Mouse (Mus musculus) CD4-positive helper T cell, adult 2 months (primary cell): Measurements from ENCODE around the gene Copa.

Source experiments
- DNase-seq: peaks from one replicate; pipeline ENCODE4 v3.0.0-alpha.2; 2012; ENCODE audit warnings: low read depth, missing footprints, low spot score

The Copa gene

GRCm38 (mm10) chr1:172082899-172083445 lies 643 bp downstream of the Copa start:
- no peak for DNase-seq

- no peak for DNase-seq
Observed at GRCm38 (mm10) chr1:172093522-172093921, 11.2 kb downstream of the Copa start.

- DNase-seq, result no peak
Observed at GRCm38 (mm10) chr1:172094295-172094694, 12.0 kb downstream of the Copa start.

- DNase-seq, result no peak
Observed at GRCm38 (mm10) chr1:172095202-172095601, 12.9 kb downstream of the Copa start.

- DNase-seq, result no peak
Observed at GRCm38 (mm10) chr1:172099325-172100033, 17.1 kb downstream of the Copa start.

GRCm38 (mm10) chr1:172103619-172104018 lies 21.3 kb downstream of the Copa start:
- DNase-seq, result no peak

- DNase-seq, result no peak
Observed at GRCm38 (mm10) chr1:172105101-172105500, 22.8 kb downstream of the Copa start.

GRCm38 (mm10) chr1:172107777-172108477 lies 25.6 kb downstream of the Copa start:
- DNase-seq, result no peak

- no peak for DNase-seq
Observed at GRCm38 (mm10) chr1:172116948-172117347, 34.6 kb downstream of the Copa start.

GRCm38 (mm10) chr1:172119100-172119499 lies 36.8 kb downstream of the Copa start:
- DNase-seq, result no peak

GRCm38 (mm10) chr1:172119720-172120119 lies 37.4 kb downstream of the Copa start:
- peak; percentile 70 for DNase-seq

- no peak for DNase-seq
Observed at GRCm38 (mm10) chr1:172122671-172123070, 40.3 kb downstream of the Copa start.

GRCm38 (mm10) chr1:172124572-172124971 lies 42.2 kb downstream of the Copa start:
- DNase-seq, result no peak

- peak; percentile 93 for DNase-seq
Observed at GRCm38 (mm10) chr1:172126376-172127347, 44.3 kb downstream of the Copa start, which contains the start of gene Pex19. Gene Pex19 (plus strand): TSS chr1:172126755.

GRCm38 (mm10) chr1:172127487-172127886 lies 45.2 kb downstream of the Copa start:
- no peak for DNase-seq

- no peak for DNase-seq
Observed at GRCm38 (mm10) chr1:172128563-172128962, 46.2 kb downstream of the Copa start.

GRCm38 (mm10) chr1:172129108-172129507 lies 46.8 kb downstream of the Copa start:
- DNase-seq, result no peak

GRCm38 (mm10) chr1:172129780-172130179 lies 47.5 kb downstream of the Copa start:
- DNase-seq, result no peak

GRCm38 (mm10) chr1:172132319-172132718 lies 50.0 kb downstream of the Copa start:
- DNase-seq, result no peak

GRCm38 (mm10) chr1:172133535-172133934 lies 51.2 kb downstream of the Copa start:
- no peak for DNase-seq

- DNase-seq, result no peak
Observed at GRCm38 (mm10) chr1:172134072-172134471, 51.7 kb downstream of the Copa start.

- DNase-seq, result no peak
Observed at GRCm38 (mm10) chr1:172140160-172140559, 57.8 kb downstream of the Copa start.
